Mouse (Mus musculus) CD8-positive naive resting alpha-beta T cell, adult 57 days (primary cell): ENCODE results near the gene Usf1. TPM values are rescaled to one million over a fixed set of nuclear protein-coding genes. Genes with fewer than 3 reads are reported as not detected.

Source experiments
- total RNA-seq: library from RNA; stranded (reverse); gene quantifications from one replicate; pipeline ENCODE4 v1.2.4, GENCODE M21; 2023

Usf1 gene
- total RNA-seq, result 102 TPM

GRCm38 (mm10) chr1:171410947-171411484 is at the start of gene Usf1:
Gene Usf1 (plus strand): TSS chr1:171411313.

GRCm38 (mm10) chr1:171369845-171370556 is 41.1 kb upstream of the Usf1 start, which contains the start of gene Nectin4:
Gene Nectin4 (plus strand): TSS chr1:171370099.

GRCm38 (mm10) chr1:171388376-171389102 is 22.6 kb upstream of the Usf1 start, which contains the start of gene Arhgap30:
Gene Arhgap30 (plus strand): TSS chr1:171388954.

GRCm38 (mm10) chr1:171418660-171419059 is 7.5 kb downstream of the Usf1 start, which contains the start of gene Tstd1:
Gene Tstd1 (plus strand): TSS chr1:171418872.

GRCm38 (mm10) chr1:171437264-171438013 is 26.3 kb downstream of the Usf1 start, which contains the start of gene F11r:
Gene F11r (plus strand): TSS chr1:171437535.

Other genes with a start within 250 kb of the Usf1 start
- gene Pcp4l1, start 215.0 kb upstream of the Usf1 start, total RNA-seq, result not detected
- gene Nr1i3, start 197.3 kb upstream of the Usf1 start, total RNA-seq, result not detected
- gene Tomm40l, start 188.8 kb upstream of the Usf1 start, total RNA-seq, result 16.1 TPM
- gene Apoa2, start 186.3 kb upstream of the Usf1 start, total RNA-seq, result not detected
- 13.4 TPM for gene Fcer1g, start 176.9 kb upstream of the Usf1 start, total RNA-seq
- gene Adamts4, start 160.9 kb upstream of the Usf1 start, total RNA-seq, result not detected
- 122 TPM for gene Ndufs2, start 159.9 kb upstream of the Usf1 start, total RNA-seq
- gene B4galt3, start 141.0 kb upstream of the Usf1 start, total RNA-seq, result 66.1 TPM
- gene Ppox, start 130.1 kb upstream of the Usf1 start, total RNA-seq, result 49.0 TPM
- gene Usp21, start 123.3 kb upstream of the Usf1 start, total RNA-seq, result 45.6 TPM
- gene Ufc1, start 116.3 kb upstream of the Usf1 start, total RNA-seq, result 52.8 TPM
- gene Dedd, start 82.2 kb upstream of the Usf1 start, total RNA-seq, result 24.5 TPM
- gene Nit1, start 65.7 kb upstream of the Usf1 start, total RNA-seq, result 28.0 TPM
- gene Pfdn2, start 65.6 kb upstream of the Usf1 start, total RNA-seq, result 79.6 TPM
- 1.3 TPM for gene Klhdc9, start 50.5 kb upstream of the Usf1 start, total RNA-seq
- gene Nectin4, start 41.2 kb upstream of the Usf1 start, total RNA-seq, result 0.24 TPM
- 203 TPM for gene Arhgap30, start 22.4 kb upstream of the Usf1 start, total RNA-seq
- 5.8 TPM for gene Tstd1, start 7.6 kb downstream of the Usf1 start, total RNA-seq
- gene F11r, start 26.2 kb downstream of the Usf1 start, total RNA-seq, result 0.46 TPM
- gene Alyref2, start 92.2 kb downstream of the Usf1 start, total RNA-seq, result 4.2 TPM
- gene Itln1, start 124.0 kb downstream of the Usf1 start, total RNA-seq, result not detected
- gene Cd244a, start 147.9 kb downstream of the Usf1 start, total RNA-seq, result 3.2 TPM
- 107 TPM for gene Ly9, start 196.1 kb downstream of the Usf1 start, total RNA-seq
- 6.6 TPM for gene Slamf7, start 241.7 kb downstream of the Usf1 start, total RNA-seq